Comparison of ENCODE assay signal across 8 mouse cellular contexts in the genomic region with DNA sequence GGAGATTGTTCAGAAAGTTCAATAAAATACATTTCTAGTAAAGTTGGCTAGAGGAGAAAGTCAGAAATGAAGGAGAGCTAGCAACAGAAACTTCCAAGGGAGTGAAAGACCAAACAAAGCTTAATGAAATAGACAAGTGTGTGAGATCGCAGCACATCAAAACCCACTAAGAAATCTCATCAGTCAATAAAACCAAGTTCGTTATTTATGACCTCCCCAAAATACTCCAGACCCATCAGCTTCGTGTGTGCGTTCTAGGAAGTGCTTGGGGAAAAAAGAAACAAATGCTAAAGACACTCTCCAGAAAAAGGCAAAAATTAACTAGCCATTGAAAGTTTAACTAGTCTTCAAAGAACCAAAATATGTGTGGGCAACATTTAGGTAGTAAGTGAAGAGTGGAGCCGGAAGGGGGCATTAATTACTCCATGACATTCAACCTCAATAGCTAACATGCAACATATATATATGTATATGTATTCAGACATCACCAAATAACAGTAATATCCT. TPM values are rescaled to one million over a fixed set of nuclear protein-coding genes. Genes with fewer than 3 reads are reported as not detected.
DNase-seq lines count a peak whose midpoint lies in the region; ATAC-seq and TF ChIP-seq lines count a peak whose summit lies in the region.

No protein-coding gene starts in this region.

- no peaks in the 10 kb centered on the region for H3K9me3 ChIP-seq in kidney, postnatal 0 days (replicated peaks; ENCODE audit: low read length)
- H3K9me3 ChIP-seq in embryonic facial prominence, embryonic 13.5 days, result no peaks in the 10 kb centered on the region
- no peaks in the 10 kb centered on the region for H3K9me3 ChIP-seq in intestine, embryonic 14.5 days (ENCODE audit: control insufficient read depth, low read length)

- peak overlapping the region; percentile 74 for H3K9ac ChIP-seq in kidney, postnatal 0 days (ENCODE audit: low read depth, low read length)
- H3K9ac ChIP-seq in embryonic facial prominence, embryonic 13.5 days, result peak overlapping the region; percentile 81
- peak overlapping the region; percentile 82 for H3K9ac ChIP-seq in intestine, embryonic 14.5 days (ENCODE audit: low read length)

- H3K4me1 ChIP-seq in kidney, postnatal 0 days (replicated peaks; ENCODE audit: insufficient read depth, low read length), result peaks cover 12% of the 10 kb centered on the region
- peaks cover 4% of the 10 kb centered on the region; the same call in 1 of the 2 replicates for H3K4me1 ChIP-seq in embryonic facial prominence, embryonic 13.5 days
- H3K4me1 ChIP-seq in intestine, embryonic 14.5 days (replicated peaks; ENCODE audit: control insufficient read depth, insufficient read depth, low read length), result peaks cover 5% of the 10 kb centered on the region; the same call in 1 of the 2 replicates

- H3ac ChIP-seq in myocyte (ENCODE audit: control insufficient read depth, insufficient read length), result peak overlapping the region; percentile 48

- no peak for TF ChIP-seq POLR2A in myocyte (IDR thresholded peaks at IDR 0.05; ENCODE audit: insufficient read length, low read depth)

- H3K4me3 ChIP-seq in kidney, postnatal 0 days (replicated peaks; ENCODE audit: low read depth, low read length), result peak overlapping the region; percentile 71
- H3K4me3 ChIP-seq in embryonic facial prominence, embryonic 13.5 days, result peak overlapping the region; percentile 66
- peak overlapping the region; percentile 74 for H3K4me3 ChIP-seq in intestine, embryonic 14.5 days (ENCODE audit: low read depth, low read length)
- H3K4me3 ChIP-seq in myocyte, result peak overlapping the region; percentile 40

- no peak for ATAC-seq in kidney, postnatal 0 days (replicated peaks; ENCODE audit: low FRiP score, low read depth)
- no peak for ATAC-seq in embryonic facial prominence, embryonic 13.5 days (ENCODE audit: insufficient number of reproducible peaks, insufficient read depth, low FRiP score, low TSS enrichment, low read depth)
- no peak for ATAC-seq in intestine, embryonic 14.5 days (replicated peaks; ENCODE audit: low FRiP score, low TSS enrichment, low read depth)

- H3K4me2 ChIP-seq in kidney, postnatal 0 days (ENCODE audit: low read length), result peak overlapping the region; percentile 60
- peak overlapping the region; percentile 85 for H3K4me2 ChIP-seq in embryonic facial prominence, embryonic 13.5 days
- H3K4me2 ChIP-seq in intestine, embryonic 14.5 days (ENCODE audit: low read length), result peak overlapping the region; percentile 70
- peak overlapping the region; percentile 76 for H3K4me2 ChIP-seq in myocyte (ENCODE audit: low read depth)

- H3K27ac ChIP-seq in kidney, postnatal 0 days, result peak overlapping the region; percentile 78
- peak overlapping the region; percentile 92 for H3K27ac ChIP-seq in embryonic facial prominence, embryonic 13.5 days
- H3K27ac ChIP-seq in intestine, embryonic 14.5 days (ENCODE audit: low read depth), result peak overlapping the region; percentile 93

- WGBS in kidney, postnatal 0 days, result 24% methylated on average over 5 of the region's 5 CpGs
- 49% methylated on average over 5 of the region's 5 CpGs for WGBS in embryonic facial prominence, embryonic 13.5 days
- 34% methylated on average over 5 of the region's 5 CpGs for WGBS in intestine, embryonic 14.5 days

- no peak for DNase-seq in kidney, postnatal 0 days (ENCODE audit: low spot score)
- no peak for DNase-seq in kidney, adult 8-10 months
- DNase-seq in intestine, embryonic 14.5 days (ENCODE audit: low spot score), result no peak
- DNase-seq in urinary bladder, postnatal 4 days (ENCODE audit: low spot score in 2 of 2), result no peak
- no peak for DNase-seq in kidney, postnatal 10 days
- DNase-seq in layer of hippocampus, adult 18-20 months (ENCODE audit: low spot score in 2 of 2), result no peak

- H3K79me2 ChIP-seq in myocyte (ENCODE audit: control insufficient read depth, insufficient read depth), result peaks cover 22% of the 10 kb centered on the region

- H3K27me3 ChIP-seq in kidney, postnatal 0 days (ENCODE audit: insufficient read depth, low read length), result no peaks in the 10 kb centered on the region
- H3K27me3 ChIP-seq in embryonic facial prominence, embryonic 13.5 days, result no peaks in the 10 kb centered on the region
- H3K27me3 ChIP-seq in intestine, embryonic 14.5 days (replicated peaks; ENCODE audit: control insufficient read depth, insufficient read depth, low read length), result no peaks in the 10 kb centered on the region
- H3K27me3 ChIP-seq in myocyte (ENCODE audit: control insufficient read depth, insufficient read depth, insufficient read length), result no peaks in the 10 kb centered on the region

- no peaks in the 10 kb centered on the region for H3K36me3 ChIP-seq in kidney, postnatal 0 days (ENCODE audit: insufficient read depth, low read length)
- H3K36me3 ChIP-seq in embryonic facial prominence, embryonic 13.5 days, result peaks cover 18% of the 10 kb centered on the region
- H3K36me3 ChIP-seq in intestine, embryonic 14.5 days (ENCODE audit: control insufficient read depth, insufficient read depth, low read length), result 0 out of 2 replicates have a peak, but pooled peaks cover 6% of the 10 kb centered on the region
- H3K36me3 ChIP-seq in myocyte (ENCODE audit: control insufficient read depth, insufficient read depth), result peaks cover 6% of the 10 kb centered on the region

- TF ChIP-seq CTCF in kidney, postnatal 0 days (IDR thresholded peaks at IDR 0.05; ENCODE audit: low read depth), result no peak

TF ChIP-seq in myocyte, 11 proteins besides CTCF, POLR2A, EP300 and RAD21:
- no peak for TF ChIP-seq POLR2AphosphoS2 (IDR thresholded peaks at IDR 0.05; ENCODE audit: insufficient read length, low read depth)

RNA-seq across cellular contexts. Expression of a gene that starts 1.4 kb away (rescaled TPM):
- 6.6 and 7.3 TPM in 2 replicates for polyA plus RNA-seq in kidney, postnatal 0 days (2015; fragmentation: Nextera tagmentation; extraction: Ambion mirVana)
- 18.4 and 19.4 TPM in 2 replicates for polyA plus RNA-seq in embryonic facial prominence, embryonic 13.5 days (2015; fragmentation: Nextera tagmentation; extraction: Ambion mirVana)
- polyA plus RNA-seq in intestine, embryonic 14.5 days (2014; fragmentation: Nextera tagmentation; extraction: Ambion mirVana), result 10.9 and 15.6 TPM in 2 replicates
- polyA plus RNA-seq in myocyte (2012; fragmentation: generic; extraction: Trizol), result 7.6 TPM
- total RNA-seq in layer of hippocampus, adult 18-20 months (2021), result 10 to 100 TPM; 62.6 to 65.4 TPM
